Mouse (Mus musculus) neutrophil, adult 5-6 weeks (primary cell): Measurements from ENCODE around the gene Tmem43. TPM values are rescaled to one million over a fixed set of nuclear protein-coding genes. Genes with fewer than 3 reads are reported as not detected.
"Not testable (repeated sequence)": the region's sequence is repeated elsewhere in the genome, so short reads cannot be mapped to it uniquely, and the experiment has no call there.

Experiments
- ATAC-seq: fragments of 151-379, 151-347 bp; 2 replicates; pipeline ENCODE4 v1.8.0; 2017; ENCODE audit warnings: mild to moderate bottlenecking, moderate TSS enrichment; ENCODE audit not compliant: insufficient number of reproducible peaks, poor library complexity, low FRiP score, severe bottlenecking; ENCODE audit errors: extremely low read depth
- total RNA-seq: library from RNA; stranded (forward); fragments of 200-1000 nt; gene quantifications from 2 replicates; pipeline ENCODE4 v1.2.3, GENCODE M21; 2017

Gene Tmem43
- total RNA-seq: 167 and 199 TPM in 2 replicates

DNA sequence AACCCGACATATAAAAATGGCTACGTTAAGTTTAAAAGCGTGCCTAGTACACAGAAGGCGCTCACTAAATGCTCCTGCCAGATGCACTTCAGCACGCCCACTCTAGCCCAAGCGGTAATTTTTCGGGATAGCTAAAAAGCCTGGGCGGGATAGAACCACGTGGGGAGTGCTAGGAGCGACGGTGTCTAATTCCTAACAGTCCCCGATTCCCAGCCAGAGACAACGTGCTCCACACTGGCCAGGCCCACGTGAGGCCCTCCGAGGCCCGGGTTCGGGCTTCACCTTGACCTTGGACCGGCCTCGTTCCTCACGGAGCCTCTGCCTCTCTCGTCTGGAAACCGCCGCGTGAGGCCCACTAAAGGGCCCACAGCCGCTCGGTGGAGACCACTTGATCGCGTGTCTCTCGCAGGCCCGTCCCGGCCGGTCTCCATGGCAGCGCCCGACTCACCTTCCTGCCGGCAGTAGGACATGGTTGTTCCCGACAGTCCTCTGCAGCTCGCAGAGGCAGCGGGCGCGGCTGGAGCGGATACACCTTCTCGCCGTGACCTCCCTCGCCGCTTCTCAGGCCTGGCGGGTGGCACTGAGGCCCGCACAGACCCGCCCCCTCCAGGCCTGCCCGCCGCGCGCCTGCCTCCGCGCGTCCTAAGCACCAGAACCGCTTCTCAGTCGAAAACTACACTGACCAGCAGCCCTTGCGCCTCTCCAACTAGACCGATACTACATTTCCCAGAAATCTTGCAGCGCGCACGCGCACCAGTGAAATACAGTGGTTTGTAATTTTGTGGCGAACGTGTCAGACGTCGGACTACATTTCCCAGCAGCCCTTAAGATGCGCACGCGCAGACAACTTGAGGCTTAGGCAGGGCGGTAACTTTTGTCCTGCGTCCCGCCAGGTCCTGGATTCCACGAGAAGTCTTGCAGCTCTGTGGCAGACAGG, at the start of gene Tmem43, which contains the start of gene Chchd4:
Gene Tmem43, plus strand, starts transcription at position 836 of the 937 bp plus-strand sequence.
Gene Chchd4, minus strand, starts transcription at position 679 of the 937 bp plus-strand sequence.
- ATAC-seq: peak; percentile 90

DNA sequence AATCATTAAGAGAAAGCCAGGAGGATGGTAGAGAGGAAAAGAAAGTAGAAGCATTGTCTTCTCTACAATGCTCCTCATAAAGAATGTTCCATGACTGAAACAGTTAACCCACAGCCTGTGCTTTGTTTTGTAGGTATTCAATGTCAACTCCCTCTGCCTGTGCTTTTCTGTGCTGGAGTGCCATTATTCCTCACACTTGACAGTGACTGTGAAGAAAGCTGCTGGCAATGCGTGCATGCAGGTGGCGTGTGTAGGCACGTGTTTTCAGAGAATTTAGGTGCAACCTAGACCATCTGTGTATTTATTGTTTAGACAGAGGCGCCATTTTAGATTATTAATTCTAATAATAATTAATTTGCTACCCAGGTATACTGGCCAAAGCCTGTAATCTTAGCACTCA, 49.4 kb upstream of the Tmem43 start:
- ATAC-seq: no peak

DNA sequence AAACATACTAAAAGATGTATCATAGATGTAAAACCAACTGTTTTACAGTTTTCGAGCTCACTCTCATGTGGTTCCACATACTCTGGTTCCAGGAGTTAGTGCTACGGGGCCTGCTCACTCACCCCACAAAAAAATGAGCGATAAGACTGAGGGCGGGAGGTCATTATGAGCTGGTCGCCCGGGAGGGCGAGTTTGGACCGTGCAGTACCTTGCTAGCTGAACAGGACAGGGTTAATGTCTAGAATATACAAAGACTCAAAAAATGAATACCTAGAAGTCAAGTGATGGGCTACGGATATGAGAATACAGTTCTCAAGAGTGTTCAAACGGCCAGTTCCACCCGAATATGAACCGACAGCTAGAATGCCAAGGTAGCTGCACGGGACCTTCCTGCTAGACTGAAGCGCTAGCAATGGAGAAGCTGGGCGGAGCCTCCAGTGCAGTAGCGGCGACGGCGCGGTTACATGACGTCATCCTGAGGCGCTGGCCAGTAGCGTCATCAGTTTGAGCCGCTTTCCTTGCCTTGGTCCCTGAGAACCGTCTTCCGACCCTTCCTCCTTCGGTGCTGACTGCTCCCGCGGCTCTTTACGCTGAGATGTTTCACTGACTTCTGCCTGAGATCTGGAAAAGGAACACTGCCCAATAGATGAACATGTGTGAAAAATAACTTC, 32.9 kb upstream of the Tmem43 start:
- peak; percentile 99 for ATAC-seq

DNA sequence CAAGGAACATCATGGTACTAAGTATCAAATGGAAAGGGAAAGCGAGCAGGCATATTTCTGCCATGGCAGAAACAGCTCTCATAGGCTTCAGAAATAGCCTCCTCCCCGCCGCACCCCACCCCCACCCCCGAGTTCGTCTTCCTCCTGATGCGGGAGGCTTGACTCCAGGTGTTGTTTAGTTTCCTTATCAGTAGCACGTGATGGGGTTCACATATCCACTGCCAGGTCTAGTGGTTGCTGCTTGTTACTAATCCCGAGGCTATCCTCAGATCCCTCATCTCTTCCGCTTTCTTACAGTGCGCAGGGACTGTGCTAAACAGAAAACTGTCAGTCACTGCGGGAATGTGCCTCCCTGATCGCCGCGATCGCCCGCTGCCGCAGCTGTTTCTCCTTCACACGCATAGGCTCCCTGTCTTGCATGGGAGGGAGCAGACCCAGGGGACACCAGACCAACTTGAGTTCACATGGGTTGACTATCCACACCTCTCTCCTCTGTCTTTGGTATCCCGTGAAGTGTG, 32.3 kb upstream of the Tmem43 start:
- 0 out of 2 replicates have a peak, but pooled peaks have one; percentile 4 for ATAC-seq

DNA sequence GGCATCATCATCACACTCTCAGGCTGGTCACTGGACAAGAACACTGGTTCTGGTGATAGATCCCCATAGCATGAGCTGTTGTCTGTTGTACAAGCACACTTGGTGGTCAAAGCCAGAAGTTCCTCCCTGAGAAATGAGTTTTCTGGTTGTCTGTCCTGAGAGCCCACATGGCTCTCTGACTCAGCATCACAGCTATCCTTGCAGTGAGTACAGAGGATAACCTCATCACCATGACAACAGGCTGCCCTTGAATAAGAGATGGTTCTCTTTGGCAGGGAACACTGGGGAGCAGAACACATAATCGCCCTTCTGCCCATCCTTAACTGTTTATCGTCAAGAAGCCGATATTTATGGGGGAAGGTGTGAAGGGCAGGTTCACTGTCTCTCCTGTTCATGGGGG, 28.2 kb upstream of the Tmem43 start:
- ATAC-seq: no peak

DNA sequence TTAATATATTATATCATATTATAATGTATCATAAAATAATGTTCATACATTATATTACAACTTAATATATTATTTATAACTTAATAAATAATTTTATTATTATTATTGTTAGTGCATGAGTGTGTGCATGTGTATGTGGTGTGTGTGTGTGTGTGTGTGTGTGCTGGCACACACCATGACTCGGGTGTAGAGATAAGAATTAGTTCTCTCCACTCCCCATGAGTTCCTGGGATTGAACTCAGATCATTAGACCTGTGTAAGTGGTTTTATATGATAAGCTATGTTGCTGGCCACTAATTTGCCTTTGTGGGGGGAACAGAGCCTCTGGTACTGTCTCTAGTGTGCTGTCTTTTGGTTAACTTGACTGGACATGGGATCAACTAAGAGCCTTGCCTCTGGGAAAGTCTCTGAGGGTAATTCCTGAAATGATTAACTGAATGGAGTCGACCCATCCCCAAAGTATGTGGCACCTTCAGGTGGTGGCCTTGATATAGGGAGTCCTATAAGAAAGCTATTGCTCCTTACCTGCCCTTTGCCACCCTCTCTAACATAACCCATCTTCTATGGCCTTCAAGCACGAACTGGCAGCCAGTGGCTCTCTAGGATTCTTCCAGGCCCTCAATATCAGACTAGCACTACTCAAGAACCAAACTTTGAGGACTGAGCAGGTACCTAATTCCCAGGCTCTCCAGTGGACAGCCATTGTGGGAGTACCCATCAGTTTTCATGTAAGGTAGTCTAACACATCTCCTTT, 23.9 kb upstream of the Tmem43 start:
- no peak for ATAC-seq

DNA sequence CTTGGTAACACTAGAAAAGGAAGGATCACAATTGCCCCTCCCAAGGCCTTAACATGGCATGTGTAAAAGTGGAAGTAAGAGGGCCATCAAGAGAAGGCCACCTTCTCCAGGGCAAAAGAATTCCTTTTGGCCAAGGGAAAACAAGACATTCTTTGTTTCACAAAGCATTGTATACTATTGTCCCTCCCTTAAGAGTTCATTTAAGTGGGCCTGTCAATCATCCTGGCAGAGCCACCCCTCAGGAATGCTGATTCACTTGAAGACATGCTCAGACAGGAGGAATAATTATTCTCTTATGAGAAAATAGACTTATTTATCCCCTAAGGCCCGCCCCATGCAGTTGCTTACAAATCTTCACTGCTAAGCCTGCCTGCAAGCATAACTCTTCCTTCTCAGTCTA, 21.4 kb upstream of the Tmem43 start:
- ATAC-seq: no peak

DNA sequence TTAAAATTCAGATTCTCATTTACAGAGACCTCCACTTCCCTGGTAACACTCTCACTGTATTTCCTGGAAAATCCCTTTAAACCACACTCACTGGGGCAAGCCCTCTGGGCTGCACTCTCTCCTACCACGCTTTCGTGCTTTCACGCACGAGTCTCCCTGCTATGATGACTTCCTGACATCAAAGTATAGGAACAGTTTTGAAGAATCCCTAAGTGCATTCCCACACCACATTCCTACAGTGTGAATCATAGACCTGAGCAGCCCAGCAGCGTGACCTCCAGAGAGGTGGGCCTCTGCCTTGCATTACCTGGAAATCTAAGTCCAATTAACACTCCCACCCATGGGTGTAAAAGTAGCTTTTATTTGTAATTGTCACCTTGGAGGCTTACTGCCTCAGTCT, 19.0 kb upstream of the Tmem43 start:
- no peak for ATAC-seq

DNA sequence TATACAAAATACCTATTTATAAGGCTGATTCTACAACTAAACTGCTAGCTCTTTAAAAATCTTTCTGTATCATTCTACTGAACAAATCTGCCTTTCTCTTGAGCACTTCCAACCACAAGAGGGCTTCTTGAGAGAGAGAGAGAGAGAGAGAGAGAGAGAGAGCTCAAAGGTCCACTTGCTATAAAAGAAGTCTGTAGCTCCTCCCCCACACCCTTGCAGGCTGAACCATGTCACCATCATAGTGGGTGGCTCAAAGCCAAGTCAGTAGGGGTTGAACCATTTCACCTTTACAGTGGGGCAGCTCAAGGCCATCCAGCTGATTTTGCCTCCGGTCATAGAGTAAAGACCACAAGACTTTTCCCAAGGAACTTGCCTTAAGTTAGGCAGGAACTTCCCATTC, 14.0 kb upstream of the Tmem43 start:
- no peak for ATAC-seq

DNA sequence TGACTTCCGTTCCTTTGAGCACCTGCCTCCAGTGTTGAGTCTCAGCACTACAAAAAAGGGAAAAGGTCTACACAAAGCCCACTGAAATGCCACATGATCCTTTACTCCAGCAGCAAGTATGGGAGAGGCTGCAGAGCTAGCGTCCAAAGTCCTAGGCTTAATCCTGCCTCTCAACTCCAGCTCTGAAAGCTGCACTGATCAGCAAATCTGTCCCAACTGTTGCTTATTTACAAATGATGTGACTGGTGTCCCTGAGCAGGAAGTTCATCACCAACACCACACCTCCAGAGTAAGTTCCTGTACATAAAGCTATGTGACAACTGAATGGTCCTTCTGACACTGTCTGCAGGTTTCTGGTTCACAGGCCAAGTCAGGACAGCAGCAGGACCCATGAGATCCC, 7.7 kb upstream of the Tmem43 start:
- no peak for ATAC-seq

DNA sequence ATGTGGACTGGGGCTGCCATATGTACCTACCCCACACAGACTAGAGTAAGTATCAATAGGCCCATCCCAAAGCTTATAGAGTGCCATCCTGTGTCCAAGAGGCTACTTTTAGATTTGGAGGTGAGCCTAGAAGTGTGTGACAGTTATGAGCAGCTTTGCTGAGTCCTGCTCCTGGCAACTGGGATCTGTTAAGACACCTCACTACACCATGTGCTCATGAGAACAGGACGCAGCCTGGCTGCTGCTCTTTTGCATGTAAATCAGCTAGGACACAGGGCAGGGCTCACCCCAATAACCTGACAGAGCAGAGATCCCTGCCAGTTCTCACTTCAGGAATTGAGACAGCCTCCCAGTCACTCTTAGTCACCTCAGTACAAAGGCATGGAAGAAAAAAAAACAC, 6.4 kb upstream of the Tmem43 start:
- no peak for ATAC-seq

DNA sequence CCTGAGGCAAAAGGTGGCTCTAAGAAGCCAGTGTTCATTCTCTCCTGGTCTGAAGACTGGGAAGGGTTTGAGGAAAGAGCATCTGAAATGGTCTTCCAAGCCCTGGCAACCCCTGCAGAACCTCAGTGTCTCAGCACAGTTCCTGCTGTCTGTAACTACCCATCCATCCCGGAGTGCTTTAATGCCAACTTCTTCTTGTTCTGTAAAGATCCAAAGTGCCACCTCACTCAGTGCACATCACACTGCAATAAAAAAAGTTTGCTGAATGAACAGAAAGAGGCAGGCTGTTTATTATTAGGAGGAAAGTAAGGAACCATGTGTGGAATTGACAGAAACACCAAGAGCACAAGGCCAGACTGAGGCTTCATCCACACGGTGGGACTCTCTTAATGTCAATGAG, 2.8 kb upstream of the Tmem43 start:
- no peak for ATAC-seq

DNA sequence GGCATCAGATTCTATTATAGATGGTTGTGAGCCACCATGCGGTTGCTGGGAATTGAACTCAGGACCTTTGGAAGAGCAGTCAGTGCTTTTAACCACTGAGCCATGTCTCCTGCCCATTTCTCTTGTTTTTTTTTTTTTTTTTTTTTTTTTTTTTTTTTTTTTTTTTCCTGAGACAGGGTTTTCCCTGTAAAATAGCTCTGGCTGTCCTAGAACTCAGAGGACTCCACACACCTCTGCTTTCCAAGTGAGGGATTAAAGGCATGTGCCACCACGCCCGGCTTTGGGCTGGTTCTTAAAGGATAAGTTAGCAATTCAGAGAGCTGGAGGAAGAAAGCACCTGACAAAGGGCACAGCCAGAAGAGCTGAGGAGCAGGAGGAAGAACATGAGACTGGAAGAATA, 2.1 kb upstream of the Tmem43 start:
- not testable (repeated sequence) for ATAC-seq

DNA sequence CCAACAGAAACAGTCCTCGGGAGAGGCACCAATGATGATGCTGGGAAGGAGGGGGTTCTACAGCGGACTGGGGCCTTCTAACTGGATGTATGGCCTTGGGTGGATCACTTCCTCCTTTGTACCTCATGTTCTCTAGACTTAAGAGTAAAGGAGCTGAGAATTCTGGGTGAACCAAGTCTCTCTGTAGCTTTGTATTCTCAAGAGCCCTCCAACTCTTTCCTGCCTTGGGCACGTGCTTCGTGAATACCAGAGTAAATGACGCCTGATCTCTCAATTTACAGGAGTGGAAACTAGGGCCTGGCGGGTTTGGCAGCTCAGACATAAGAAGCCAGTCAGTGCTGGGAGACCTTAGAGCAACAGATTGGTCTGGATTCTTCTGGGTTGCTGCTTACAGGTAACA, 1.2 kb upstream of the Tmem43 start:
- no peak for ATAC-seq

DNA sequence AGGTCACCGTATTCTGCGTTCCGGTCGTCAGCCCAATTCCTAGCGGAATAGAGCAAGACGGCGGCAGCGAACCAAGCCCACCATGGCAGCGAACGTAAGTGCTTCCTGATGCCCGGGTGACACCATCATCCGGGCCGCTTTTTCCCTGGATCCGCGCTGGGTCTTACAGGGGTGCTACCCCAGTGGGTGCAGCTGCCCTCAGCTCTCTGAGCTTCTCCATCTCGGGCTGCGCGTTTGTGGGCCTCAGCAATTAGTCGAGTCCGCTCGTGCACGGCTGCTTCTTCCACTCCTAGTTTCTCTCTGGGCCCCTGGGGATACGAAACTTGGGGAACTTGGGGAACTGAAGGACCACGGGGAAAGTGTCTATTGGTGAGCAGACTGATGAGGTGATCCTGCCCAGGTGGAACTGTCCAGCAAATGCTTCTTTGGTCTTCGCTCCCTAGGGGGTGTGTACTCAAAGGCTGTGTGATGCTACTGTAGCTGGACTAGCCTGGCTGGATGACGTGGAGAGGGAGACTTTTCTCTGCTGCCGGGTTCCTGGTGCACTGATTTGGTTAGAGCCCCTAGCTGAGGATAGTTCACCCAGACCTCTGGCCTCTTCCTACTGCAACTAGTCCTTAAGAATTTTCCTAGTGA, 420 bp downstream of the Tmem43 start:
- ATAC-seq: no peak

DNA sequence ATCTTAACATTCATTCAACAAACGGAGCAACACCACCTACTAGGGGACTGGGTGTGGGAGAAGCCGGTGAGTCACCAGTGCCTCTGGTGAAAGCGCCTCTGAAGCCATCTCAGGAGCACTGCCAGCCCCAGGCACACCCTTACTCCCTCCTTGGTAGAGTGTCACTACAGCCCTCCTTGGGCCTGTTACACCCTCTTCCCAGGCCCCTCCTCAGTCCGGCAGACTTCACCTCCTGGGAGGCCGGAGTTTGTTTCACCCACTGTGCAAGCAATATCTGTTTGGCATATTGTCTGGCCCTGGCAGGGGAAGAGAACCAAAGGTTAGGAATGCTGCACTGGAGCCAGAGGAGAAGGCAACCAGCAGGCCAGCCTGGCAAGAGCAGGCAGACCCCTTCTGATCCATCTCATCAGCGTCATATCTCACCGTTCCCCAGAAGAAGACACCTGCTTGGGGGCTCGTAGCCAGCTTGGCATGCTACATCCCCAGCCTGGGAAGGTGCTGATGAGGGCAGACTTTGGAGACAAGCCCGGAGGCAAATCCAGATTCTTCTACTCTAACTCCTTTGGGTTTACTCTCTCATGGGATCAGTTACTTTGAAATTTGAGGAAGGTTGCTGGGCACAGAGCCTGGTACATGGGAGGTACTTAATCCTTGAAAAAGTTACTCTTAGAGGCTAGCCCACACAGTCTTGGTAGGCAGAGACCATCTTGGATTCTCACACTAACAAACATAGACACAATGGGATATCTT, 1.1 kb downstream of the Tmem43 start:
- no peak for ATAC-seq

DNA sequence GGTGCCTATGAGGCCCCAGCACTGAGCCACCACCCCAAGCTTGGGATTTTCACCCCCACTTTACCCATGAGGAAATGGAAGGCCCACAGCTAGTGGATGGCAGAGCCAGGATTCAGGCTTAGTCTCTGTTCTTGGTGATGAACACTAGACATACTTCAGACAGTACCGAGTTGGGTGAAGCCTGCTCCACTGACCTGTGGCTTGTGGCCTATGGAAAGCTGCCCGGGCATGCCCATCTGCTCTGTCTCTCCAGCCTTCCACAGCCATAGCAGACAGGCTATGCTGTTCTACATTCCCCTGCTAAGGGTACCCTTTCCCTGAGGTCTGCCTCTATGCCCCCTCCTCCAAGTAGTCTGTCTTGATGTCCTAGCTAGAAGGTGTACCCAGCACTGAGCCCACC, 3.0 kb downstream of the Tmem43 start:
- ATAC-seq: no peak

DNA sequence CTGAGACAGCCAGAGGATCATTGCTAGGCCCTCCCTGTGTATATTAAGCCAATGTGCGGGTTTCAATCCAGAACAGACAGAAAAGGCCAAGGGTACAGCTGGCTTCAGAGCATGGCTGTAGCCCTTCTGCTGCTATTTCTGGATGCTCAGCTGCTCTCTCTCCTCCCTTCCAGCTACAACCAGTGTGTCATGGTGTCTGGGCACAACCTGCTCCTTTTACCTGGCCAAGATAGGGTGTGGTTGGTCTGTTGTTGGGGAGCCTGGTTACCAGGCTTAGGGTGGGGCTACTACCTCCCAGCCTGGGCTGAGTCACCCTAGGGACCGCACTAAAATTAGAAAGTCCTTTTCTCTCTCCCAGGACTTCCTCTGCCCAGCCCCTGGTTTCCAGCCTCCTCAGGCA, 9.9 kb downstream of the Tmem43 start:
- no peak for ATAC-seq
